Mouse (Mus musculus): ENCODE data around the gene Wnt5a.

DNA sequence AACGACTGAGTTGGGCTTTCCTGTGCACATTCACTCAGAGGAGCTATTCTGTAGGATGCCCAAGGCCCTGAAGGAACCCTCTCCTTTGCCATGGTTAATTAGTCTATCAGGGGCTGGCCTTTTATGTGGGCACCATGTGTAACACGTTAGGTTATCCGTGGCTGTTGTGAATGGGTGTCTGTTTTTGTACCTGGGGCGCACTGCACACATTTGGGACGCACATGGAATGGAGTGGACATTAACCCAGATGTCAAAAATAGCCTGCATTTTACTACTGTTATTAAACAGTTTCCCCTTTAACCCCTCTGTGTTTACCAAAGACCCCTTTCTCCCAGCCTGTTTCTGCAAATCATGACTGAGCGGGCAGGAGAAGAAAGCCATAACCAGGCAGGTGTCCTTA, 34.3 kb upstream of the Wnt5a start:
- TF ChIP-seq CTCF (IDR thresholded peaks at IDR 0.05; ENCODE audit: borderline replicate concordance, control insufficient read depth, extremely low read depth, insufficient read depth, low read length, poor library complexity) (no peak), POLR2A (IDR thresholded peaks at IDR 0.05; ENCODE audit: control insufficient read depth, extremely low read depth, insufficient read depth, low read length, poor library complexity) (no peak)

Data from thymus, adult 2 months (tissue).